In genomic region chr12:56404833-56405232, GRCm38 (mm10) we compare ENCODE assay signal across 8 mouse cellular contexts. TPM values are rescaled to one million over a fixed set of nuclear protein-coding genes. Genes with fewer than 3 reads are reported as not detected.
A peak's percentile ranks its signal among the peaks of the same experiment; 100 is the strongest.
DNase-seq lines count a peak whose midpoint lies in the region; ATAC-seq and TF ChIP-seq lines count a peak whose summit lies in the region.

No protein-coding gene starts in this region.

- H3K4me1 ChIP-seq in midbrain, embryonic 12.5 days: no peaks in the 10 kb centered on the region
- H3K4me1 ChIP-seq in midbrain, embryonic 15.5 days: no peaks in the 10 kb centered on the region
- H3K4me1 ChIP-seq in forebrain, embryonic 12.5 days: no peaks in the 10 kb centered on the region; the same call in 1 of the 2 replicates
- H3K4me1 ChIP-seq in kidney, embryonic 14.5 days (ENCODE audit: control insufficient read depth, insufficient read depth, low read length): peaks cover 5% of the 10 kb centered on the region; the same call in 1 of the 2 replicates
- no peaks in the 10 kb centered on the region for H3K4me1 ChIP-seq in limb, embryonic 14.5 days (ENCODE audit: control insufficient read depth, insufficient read depth, low read length)

- no peaks in the 10 kb centered on the region for H3K36me3 ChIP-seq in midbrain, embryonic 12.5 days
- H3K36me3 ChIP-seq in midbrain, embryonic 15.5 days (replicated peaks): no peaks in the 10 kb centered on the region
- H3K36me3 ChIP-seq in forebrain, embryonic 12.5 days (replicated peaks): no peaks in the 10 kb centered on the region
- no peaks in the 10 kb centered on the region for H3K36me3 ChIP-seq in kidney, embryonic 14.5 days (ENCODE audit: control insufficient read depth, insufficient read depth, low read length)
- no peaks in the 10 kb centered on the region for H3K36me3 ChIP-seq in limb, embryonic 14.5 days (ENCODE audit: control insufficient read depth, insufficient read depth, low read length)

- 39% methylated on average over 4 of the region's 4 CpGs for WGBS in midbrain, embryonic 12.5 days
- 43% methylated on average over 4 of the region's 4 CpGs for WGBS in midbrain, embryonic 15.5 days
- WGBS in forebrain, embryonic 12.5 days: 38% methylated on average over 4 of the region's 4 CpGs
- 37% methylated on average over 4 of the region's 4 CpGs for WGBS in kidney, embryonic 14.5 days
- 42% methylated on average over 4 of the region's 4 CpGs for WGBS in limb, embryonic 14.5 days

- H3K4me3 ChIP-seq in midbrain, embryonic 12.5 days: no peak overlapping the region
- H3K4me3 ChIP-seq in midbrain, embryonic 15.5 days: no peak overlapping the region
- no peak overlapping the region for H3K4me3 ChIP-seq in forebrain, embryonic 12.5 days (replicated peaks)
- no peak overlapping the region for H3K4me3 ChIP-seq in kidney, embryonic 14.5 days (ENCODE audit: low read length)
- H3K4me3 ChIP-seq in limb, embryonic 14.5 days (replicated peaks; ENCODE audit: low read length): no peak overlapping the region

- ATAC-seq in midbrain, embryonic 12.5 days (ENCODE audit: low FRiP score, low read depth): peak; percentile 58; the same call in 1 of the 2 replicates
- ATAC-seq in midbrain, embryonic 15.5 days (replicated peaks): no peak
- peak; percentile 30; the same call in 1 of the 2 replicates for ATAC-seq in forebrain, embryonic 12.5 days (ENCODE audit: low FRiP score)
- ATAC-seq in kidney, embryonic 14.5 days (ENCODE audit: low FRiP score, low TSS enrichment): 0 out of 2 replicates have a peak, but pooled peaks have one; percentile 4
- ATAC-seq in limb, embryonic 14.5 days (ENCODE audit: low FRiP score, low read depth): no peak

- peak; percentile 31 for DNase-seq in adrenal gland, adult 2 months
- peak; percentile 25 for DNase-seq in limb, embryonic 14.5 days (ENCODE audit: low spot score)
- DNase-seq in right cerebral cortex, adult 2 months (ENCODE audit: low spot score in 2 of 2): peak; percentile 47 to 50
- DNase-seq in yolk sac, embryonic 10.5 days (ENCODE audit: low spot score): peak; percentile 18

- TF ChIP-seq POLR2A in limb, embryonic 14.5 days (IDR thresholded peaks at IDR 0.05; ENCODE audit: borderline replicate concordance, extremely low read depth, insufficient read depth, insufficient read length): no peak

- no peak overlapping the region for H3K9ac ChIP-seq in midbrain, embryonic 12.5 days (replicated peaks)
- no peak overlapping the region for H3K9ac ChIP-seq in midbrain, embryonic 15.5 days
- H3K9ac ChIP-seq in forebrain, embryonic 12.5 days: no peak overlapping the region
- H3K9ac ChIP-seq in kidney, embryonic 14.5 days (ENCODE audit: low read depth, low read length): no peak overlapping the region
- H3K9ac ChIP-seq in limb, embryonic 14.5 days (ENCODE audit: low read depth, low read length, severe bottlenecking): no peak overlapping the region

- H3K4me2 ChIP-seq in midbrain, embryonic 12.5 days (replicated peaks): no peak overlapping the region
- H3K4me2 ChIP-seq in midbrain, embryonic 15.5 days: no peak overlapping the region
- no peak overlapping the region for H3K4me2 ChIP-seq in forebrain, embryonic 12.5 days
- no peak overlapping the region for H3K4me2 ChIP-seq in kidney, embryonic 14.5 days (replicated peaks; ENCODE audit: low read depth, low read length)
- H3K4me2 ChIP-seq in limb, embryonic 14.5 days (replicated peaks; ENCODE audit: low read depth, low read length, severe bottlenecking): no peak overlapping the region

- peaks cover 3% of the 10 kb centered on the region; the same call in 1 of the 2 replicates for H3K27me3 ChIP-seq in midbrain, embryonic 12.5 days
- H3K27me3 ChIP-seq in midbrain, embryonic 15.5 days (replicated peaks): 0 out of 2 replicates have a peak, but pooled peaks cover 2% of the 10 kb centered on the region
- peaks cover 31% of the 10 kb centered on the region for H3K27me3 ChIP-seq in forebrain, embryonic 12.5 days
- H3K27me3 ChIP-seq in kidney, embryonic 14.5 days (ENCODE audit: control insufficient read depth, insufficient read depth, low read length): no peaks in the 10 kb centered on the region
- no peaks in the 10 kb centered on the region for H3K27me3 ChIP-seq in limb, embryonic 14.5 days (ENCODE audit: control insufficient read depth, insufficient read depth, low read length)

- no peaks in the 10 kb centered on the region for H3K9me3 ChIP-seq in midbrain, embryonic 12.5 days
- no peaks in the 10 kb centered on the region for H3K9me3 ChIP-seq in midbrain, embryonic 15.5 days
- no peaks in the 10 kb centered on the region for H3K9me3 ChIP-seq in forebrain, embryonic 12.5 days
- no peaks in the 10 kb centered on the region for H3K9me3 ChIP-seq in kidney, embryonic 14.5 days (ENCODE audit: control insufficient read depth, low read length)
- no peaks in the 10 kb centered on the region for H3K9me3 ChIP-seq in limb, embryonic 14.5 days (ENCODE audit: control insufficient read depth, low read length)

- H3K27ac ChIP-seq in midbrain, embryonic 12.5 days (replicated peaks): no peak overlapping the region
- H3K27ac ChIP-seq in midbrain, embryonic 15.5 days: no peak overlapping the region
- H3K27ac ChIP-seq in forebrain, embryonic 12.5 days: no peak overlapping the region
- no peak overlapping the region for H3K27ac ChIP-seq in kidney, embryonic 14.5 days (ENCODE audit: low read depth, low read length)
- H3K27ac ChIP-seq in limb, embryonic 14.5 days (replicated peaks; ENCODE audit: low read depth, low read length): no peak overlapping the region

RNA-seq across cellular contexts. Expression of gene Mbip, which starts 59.1 kb away (rescaled TPM):
- polyA plus RNA-seq in midbrain, embryonic 12.5 days (2016; fragmentation: Nextera tagmentation; extraction: Ambion mirVana): 47.6 and 49.3 TPM in 2 replicates
- 43.7 and 46.2 TPM in 2 replicates for polyA plus RNA-seq in midbrain, embryonic 15.5 days (2015; fragmentation: Nextera tagmentation; extraction: Ambion mirVana)
- total RNA-seq in adrenal gland, adult 2 months (2021): 10 to 100 TPM; 10.1 to 14.0 TPM
- polyA plus RNA-seq in adrenal gland, adult 2 months (2012; rRNA removed): 2.1 TPM in 2 replicates
- 68.1 and 88.3 TPM in 2 replicates for polyA plus RNA-seq in forebrain, embryonic 12.5 days (2016; fragmentation: Nextera tagmentation; extraction: Ambion mirVana)
- polyA plus RNA-seq in kidney, embryonic 14.5 days (2014; fragmentation: Nextera tagmentation; extraction: Ambion mirVana): 37.4 and 52.6 TPM in 2 replicates
- polyA plus RNA-seq in limb, embryonic 14.5 days (2012; rRNA removed): 27.7 and 32.5 TPM in 2 replicates
- 35.4 and 35.7 TPM in 2 replicates for polyA plus RNA-seq in limb, embryonic 14.5 days (2014; fragmentation: Nextera tagmentation; extraction: Ambion mirVana)

Comparison
In these comparisons a context has a peak if more than half of its experiments do, and no peak if none do; other contexts are left out.
1. ATAC-seq: peak in midbrain, embryonic 12.5 days (single experiment), forebrain, embryonic 12.5 days (single experiment) and kidney, embryonic 14.5 days (single experiment); none in midbrain, embryonic 15.5 days (single experiment) and limb, embryonic 14.5 days (single experiment).
2. Peak in every context shown above with its lines, with median percentiles within 50 percentile points of each other: DNase-seq.